Comparison of ENCODE assay signal across 8 mouse cellular contexts in genomic region chr5:113014808-113015235, GRCm38 (mm10). TPM values are rescaled to one million over a fixed set of nuclear protein-coding genes. Genes with fewer than 3 reads are reported as not detected.
DNase-seq lines count a peak whose midpoint lies in the region; ATAC-seq and TF ChIP-seq lines count a peak whose summit lies in the region.

No protein-coding gene starts in this region.

- no peak for DNase-seq in left cerebral cortex, adult 2 months (ENCODE audit: extremely low spot score in 1 of 2, low spot score in 2 of 2)
- DNase-seq in left cerebral cortex, adult 11 months (ENCODE audit: low spot score), result no peak
- peak; percentile 78 for DNase-seq in cerebellum, adult 9-10 months
- DNase-seq in gastrocnemius, adult 2 months, result peak; percentile 89
- no peak for DNase-seq in frontal cortex, adult 2 months (ENCODE audit: extremely low spot score in 1 of 2, low spot score in 1 of 2)

- no peak for TF ChIP-seq CTCF in left cerebral cortex, adult 2 months (IDR thresholded peaks at IDR 0.05)
- no peak for TF ChIP-seq CTCF in gastrocnemius, adult 2 months (IDR thresholded peaks at IDR 0.05)
- TF ChIP-seq CTCF in intestine, postnatal 0 days (IDR thresholded peaks at IDR 0.05; ENCODE audit: low read depth), result peak; percentile 16; the same call in 1 of the 2 replicates
- no peak for TF ChIP-seq CTCF in olfactory bulb, adult 2 months (IDR thresholded peaks at IDR 0.05; ENCODE audit: insufficient read depth, low read depth, low read length)

- H3K36me3 ChIP-seq in intestine, postnatal 0 days (ENCODE audit: control insufficient read depth, insufficient read depth), result no peaks in the 10 kb centered on the region
- no peaks in the 10 kb centered on the region for H3K36me3 ChIP-seq in liver, embryonic 16.5 days (ENCODE audit: control insufficient read depth, insufficient read depth)

- peak overlapping the region; percentile 62 for H3K9ac ChIP-seq in intestine, postnatal 0 days (ENCODE audit: low read depth, low read length)
- peak overlapping the region; percentile 56 for H3K9ac ChIP-seq in liver, embryonic 16.5 days (ENCODE audit: low read depth, low read length)

- peak overlapping the region; percentile 73 for H3K4me3 ChIP-seq in left cerebral cortex, adult 2 months
- peak overlapping the region; percentile 80 for H3K4me3 ChIP-seq in gastrocnemius, adult 2 months
- H3K4me3 ChIP-seq in intestine, postnatal 0 days (ENCODE audit: low read depth, low read length), result peak overlapping the region; percentile 68
- H3K4me3 ChIP-seq in liver, embryonic 16.5 days (ENCODE audit: low read depth, low read length), result peak overlapping the region; percentile 61
- peak overlapping the region; percentile 75 for H3K4me3 ChIP-seq in olfactory bulb, adult 2 months (ENCODE audit: insufficient read depth, low read depth, low read length)

- H3K4me1 ChIP-seq in intestine, postnatal 0 days (replicated peaks; ENCODE audit: control insufficient read depth, insufficient read depth, low read length), result no peaks in the 10 kb centered on the region; the same call in 1 of the 2 replicates
- H3K4me1 ChIP-seq in liver, embryonic 16.5 days (ENCODE audit: control insufficient read depth, low read depth, low read length), result peaks cover 2% of the 10 kb centered on the region; the same call in 1 of the 2 replicates
- peaks cover 35% of the 10 kb centered on the region for H3K4me1 ChIP-seq in olfactory bulb, adult 2 months (ENCODE audit: control insufficient read depth, insufficient read depth, low read length)

- intact Hi-C loops in left cerebral cortex, adult 2 months (cut with DNase I), result loop anchor here (2.0 to 5.0 kb wide), 2 partner anchors 34 to 83 kb away; no protein-coding TSS in a partner anchor
- intact Hi-C loops in gastrocnemius, adult 2 months (cut with DNase I), result loop anchor here (5.0 kb wide), 2 partner anchors 43 to 143 kb away; no protein-coding TSS in a partner anchor

- H3K9me3 ChIP-seq in intestine, postnatal 0 days (ENCODE audit: control insufficient read depth), result no peaks in the 10 kb centered on the region
- no peaks in the 10 kb centered on the region for H3K9me3 ChIP-seq in liver, embryonic 16.5 days (replicated peaks; ENCODE audit: control insufficient read depth, low read length)

- no peak for ATAC-seq in intestine, postnatal 0 days
- ATAC-seq in liver, embryonic 16.5 days (ENCODE audit: low read depth), result 0 out of 2 replicates have a peak, but pooled peaks have one; percentile 20

- peak overlapping the region; percentile 81 for H3K4me2 ChIP-seq in intestine, postnatal 0 days (replicated peaks; ENCODE audit: low read depth)
- peak overlapping the region; percentile 58 for H3K4me2 ChIP-seq in liver, embryonic 16.5 days (ENCODE audit: low read depth, low read length)

- peak overlapping the region; percentile 91 for H3K27ac ChIP-seq in left cerebral cortex, adult 2 months
- peak overlapping the region; percentile 81 for H3K27ac ChIP-seq in gastrocnemius, adult 2 months
- peak overlapping the region; percentile 60; the same call in 1 of the 2 replicates for H3K27ac ChIP-seq in intestine, postnatal 0 days (ENCODE audit: low read depth, low read length)
- no peak overlapping the region for H3K27ac ChIP-seq in liver, embryonic 16.5 days (ENCODE audit: low read length)
- peak overlapping the region; percentile 34; the same call in 1 of the 2 replicates for H3K27ac ChIP-seq in olfactory bulb, adult 2 months (ENCODE audit: insufficient read depth, low read depth, low read length)

- 2% methylated on average over 14 of the region's 14 CpGs for WGBS in intestine, postnatal 0 days
- 1% methylated on average over 13 of the region's 14 CpGs for WGBS in liver, embryonic 16.5 days (ENCODE audit: insufficient replicate concordance)
- WGBS in olfactory bulb, adult 2 months, result 3% methylated on average over 14 of the region's 14 CpGs

- no peak for TF ChIP-seq POLR2A in olfactory bulb, adult 2 months (IDR thresholded peaks at IDR 0.05; ENCODE audit: insufficient read depth, low read depth, low read length)

- H3K27me3 ChIP-seq in intestine, postnatal 0 days (replicated peaks; ENCODE audit: control insufficient read depth, insufficient read depth, low read length), result no peaks in the 10 kb centered on the region
- no peaks in the 10 kb centered on the region for H3K27me3 ChIP-seq in liver, embryonic 16.5 days (ENCODE audit: control insufficient read depth, insufficient read depth, low read depth, low read length)

RNA-seq across cellular contexts. Expression of gene Grk3, which starts 0.8 kb away (rescaled TPM):
- total RNA-seq in left cerebral cortex, adult 2 months (2021), result 10 to 100 TPM; 83.4 to 87.5 TPM
- total RNA-seq in gastrocnemius, adult 2 months (2021), result 1 to 10 TPM; 4.6 to 5.0 TPM
- polyA plus RNA-seq in intestine, postnatal 0 days (2015; fragmentation: Nextera tagmentation; extraction: Ambion mirVana), result 2.9 and 4.4 TPM in 2 replicates
- polyA plus RNA-seq in liver, embryonic 16.5 days (2015; fragmentation: Nextera tagmentation; extraction: Ambion mirVana), result 2.7 and 3.4 TPM in 2 replicates
- polyA plus RNA-seq in olfactory bulb, adult 2 months (2012; ENCODE audit: insufficient read depth, insufficient read length, low replicate concordance, missing spikeins), result not detected in 2 replicates
- 55.7 and 62.3 TPM in 2 replicates for polyA plus RNA-seq in frontal cortex, adult 2 months (2012; rRNA removed)

RNA-seq across cellular contexts. Expression of gene Crybb2, which starts 55.1 kb away (rescaled TPM):
- not detected for total RNA-seq in left cerebral cortex, adult 2 months (2021)
- total RNA-seq in gastrocnemius, adult 2 months (2021), result not detected
- not detected in 2 replicates for polyA plus RNA-seq in intestine, postnatal 0 days (2015; fragmentation: Nextera tagmentation; extraction: Ambion mirVana)
- not detected in 2 replicates for polyA plus RNA-seq in liver, embryonic 16.5 days (2015; fragmentation: Nextera tagmentation; extraction: Ambion mirVana)
- polyA plus RNA-seq in olfactory bulb, adult 2 months (2012; ENCODE audit: insufficient read depth, insufficient read length, low replicate concordance, missing spikeins), result not detected in 2 replicates
- polyA plus RNA-seq in frontal cortex, adult 2 months (2012; rRNA removed), result not detected in 2 replicates

Comparison
In these comparisons a context has a peak if more than half of its experiments do, and no peak if none do; other contexts are left out.
1. DNase-seq: peak in cerebellum, adult 9-10 months (single experiment) and gastrocnemius, adult 2 months (single experiment); none in left cerebral cortex, adult 2 months (0 of 2), left cerebral cortex, adult 11 months (single experiment) and frontal cortex, adult 2 months (0 of 2).
2. Peak in every context shown above with its lines, with median percentiles within 50 percentile points of each other: H3K4me3 ChIP-seq.